Mouse (Mus musculus): Measurements from ENCODE around the gene Epha2.

DNA sequence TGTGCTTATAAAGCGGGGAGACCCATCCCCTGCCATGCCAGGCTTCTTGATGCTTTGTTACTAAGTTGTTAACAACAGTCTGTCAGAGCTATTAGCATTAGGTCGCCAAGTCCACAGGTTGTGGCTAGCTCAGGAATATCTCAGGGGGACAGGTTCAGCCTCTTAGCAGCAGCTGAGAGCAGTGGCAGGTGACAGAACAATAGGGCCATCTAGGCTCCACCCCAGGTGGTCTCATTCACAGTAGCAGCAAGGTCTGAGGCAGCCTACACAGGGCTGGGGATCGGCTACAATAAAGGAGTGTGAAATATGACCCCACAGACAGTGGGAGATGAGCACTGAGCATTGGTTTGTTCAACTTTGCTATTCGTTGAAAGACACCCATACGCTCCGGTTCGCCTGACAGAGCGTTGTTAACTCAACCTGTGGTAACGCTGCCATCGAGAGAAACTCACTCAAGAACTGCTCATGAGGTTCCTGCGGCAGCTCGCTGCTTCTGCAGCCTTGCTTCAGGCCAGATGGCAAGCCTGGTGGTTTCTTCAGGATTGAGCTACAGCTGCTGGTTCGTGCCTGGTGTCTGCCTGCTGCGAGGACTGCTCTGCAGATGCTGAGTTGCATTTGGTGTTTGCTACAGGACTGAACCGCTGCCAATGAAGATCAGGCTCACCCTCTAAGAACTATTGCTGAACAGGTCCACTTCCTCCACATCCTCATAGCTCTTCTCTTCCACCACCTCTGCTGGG is 30.7 kb upstream of the Epha2 start:
- TF ChIP-seq CTCF (IDR thresholded peaks at IDR 0.05; ENCODE audit: low read depth) (no peak), EP300 (optimal IDR thresholded peaks at IDR 0.05) (no peak)

Data from stomach, postnatal 0 days (tissue).